Mouse (Mus musculus): Measurements from ENCODE around the gene Myct1. TPM values are rescaled to one million over a fixed set of nuclear protein-coding genes. Genes with fewer than 3 reads are reported as not detected.
A peak's percentile ranks its signal among the peaks of the same experiment; 100 is the strongest.

The Myct1 gene
- total RNA-seq, 2 experiments from 2014 or later = 0.64 to 0.99 TPM

DNA sequence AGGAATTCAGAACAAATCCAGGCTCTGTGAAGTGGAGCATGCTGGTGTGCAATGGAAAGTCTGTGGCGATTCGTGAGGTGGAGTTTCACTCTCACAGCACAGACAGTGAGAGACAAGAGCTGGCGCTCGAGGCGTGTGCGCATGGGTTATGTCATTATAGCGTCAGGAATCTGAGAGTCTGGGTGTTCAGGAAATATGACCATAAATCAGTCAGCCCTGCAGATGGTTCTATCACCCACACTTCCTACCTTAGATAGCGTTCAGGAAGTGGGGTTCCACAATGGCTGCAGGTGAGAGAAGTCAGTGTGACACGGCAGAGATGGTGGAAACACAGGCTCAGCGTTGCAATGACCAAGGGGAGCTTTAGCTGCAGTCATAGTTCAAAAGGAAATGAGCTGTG lies 9.9 kb downstream of the Myct1 start:
- intact Hi-C loops (cut with DNase I) = loop anchor here (2.0 kb wide), 1 partner anchor 185 kb away; no protein-coding TSS in a partner anchor
- DNase-seq (ENCODE audit: extremely low spot score in 1 of 2, low spot score in 2 of 2) = no peak

DNA sequence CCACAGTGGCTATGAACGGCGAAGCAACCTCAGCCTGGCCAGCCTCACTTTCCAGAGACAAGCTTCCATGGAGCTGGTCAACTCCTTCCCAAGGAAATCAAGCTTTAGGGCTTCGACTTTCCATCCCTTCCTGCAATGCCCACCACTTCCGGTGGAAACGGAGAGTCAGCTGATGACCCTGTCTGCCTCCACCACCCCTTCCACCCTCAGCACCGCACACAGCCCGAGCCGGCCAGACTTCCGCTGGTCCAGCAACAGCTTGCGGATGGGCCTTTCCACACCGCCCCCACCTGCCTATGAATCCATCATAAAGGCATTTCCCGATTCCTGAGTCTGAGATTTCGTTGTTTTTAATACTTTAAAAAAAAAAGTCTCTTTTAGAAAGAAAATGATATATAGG lies 10.8 kb downstream of the Myct1 start:
- intact Hi-C loops (cut with DNase I) = no loop called here
- no peak for DNase-seq (ENCODE audit: extremely low spot score in 1 of 2, low spot score in 2 of 2)

DNA sequence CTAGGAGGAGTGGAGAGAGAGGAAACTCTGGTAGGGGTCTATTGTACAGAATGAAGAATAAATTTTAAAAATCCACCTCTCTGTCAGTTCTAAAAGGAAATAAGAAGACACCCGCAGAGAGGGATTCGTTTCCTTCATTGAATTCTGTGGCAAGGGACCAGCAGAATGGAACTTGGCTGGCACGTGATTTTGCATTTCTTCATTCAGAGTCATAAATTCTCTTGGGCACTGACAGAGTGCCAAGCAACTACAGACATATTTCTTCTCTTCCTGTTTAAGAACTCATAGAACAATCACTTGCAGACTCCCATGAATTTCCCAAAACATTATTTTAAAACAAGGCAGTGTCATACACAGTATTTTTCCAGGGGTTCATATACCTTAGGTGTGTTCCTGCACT lies 15.3 kb downstream of the Myct1 start:
- DNase-seq (ENCODE audit: extremely low spot score in 1 of 2, low spot score in 2 of 2) = no peak
- intact Hi-C loops (cut with DNase I) = no loop called here

DNA sequence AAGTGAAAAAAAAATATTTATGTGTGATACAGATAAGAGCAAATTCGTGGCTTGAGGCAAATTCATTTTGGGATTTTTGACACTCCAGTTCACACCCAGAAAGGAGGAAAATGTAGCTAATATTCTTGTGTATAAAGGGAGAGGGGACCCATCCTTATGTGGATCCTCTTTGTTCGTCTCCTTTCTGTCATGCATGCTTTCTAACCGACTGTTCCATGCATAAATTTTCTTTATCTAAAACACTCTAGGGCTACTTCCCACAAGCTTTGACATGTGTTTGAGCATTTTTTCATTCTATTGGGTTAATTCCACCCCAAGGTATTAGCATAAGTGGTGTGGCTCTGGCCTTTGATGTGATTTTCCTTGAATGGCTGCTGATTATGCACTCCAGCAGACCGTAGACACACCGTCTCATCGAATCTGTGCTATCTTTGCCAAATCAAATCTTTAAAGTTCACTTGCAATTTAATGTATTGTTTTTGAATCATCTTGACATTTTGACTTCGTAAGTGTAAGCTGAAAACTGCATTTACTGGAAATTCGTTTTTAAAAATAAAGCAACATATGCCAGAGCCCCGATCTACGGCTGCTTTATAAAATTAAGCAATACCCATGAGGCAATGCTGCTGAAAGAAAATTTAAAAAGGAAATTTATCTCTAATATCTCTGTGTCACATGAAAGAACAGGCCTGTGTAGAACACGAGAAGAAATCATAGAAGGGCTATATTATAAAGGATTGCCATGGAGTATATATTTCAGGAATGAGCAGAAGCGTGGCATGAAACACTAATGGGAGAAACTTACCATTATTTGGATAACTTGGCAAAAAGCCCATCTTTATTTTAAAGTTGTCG lies 21.8 kb downstream of the Myct1 start:
- DNase-seq (ENCODE audit: extremely low spot score in 1 of 2, low spot score in 2 of 2) = no peak
- intact Hi-C loops (cut with DNase I) = no loop called here

DNA sequence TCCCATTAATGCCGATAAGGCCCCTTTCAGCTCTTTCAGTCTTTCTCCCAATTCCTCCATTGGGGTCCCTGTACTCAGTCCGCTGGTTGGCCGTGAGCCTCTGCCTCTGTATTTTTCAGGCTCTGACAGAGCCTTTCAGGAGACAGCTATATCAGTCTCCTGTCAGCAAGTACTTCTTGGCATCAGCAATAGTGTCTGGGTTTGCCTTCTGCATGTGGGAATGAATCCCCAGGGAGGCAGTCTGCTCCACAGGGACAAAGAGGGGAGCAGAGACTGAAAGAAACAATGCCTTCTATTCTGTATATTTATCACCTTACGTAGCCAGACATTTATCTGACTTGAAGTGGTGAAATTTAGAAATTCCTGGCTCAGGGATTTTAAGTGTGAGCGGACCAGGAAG lies 32.7 kb downstream of the Myct1 start:
- DNase-seq (ENCODE audit: extremely low spot score in 1 of 2, low spot score in 2 of 2) = no peak
- intact Hi-C loops (cut with DNase I) = no loop called here

DNA sequence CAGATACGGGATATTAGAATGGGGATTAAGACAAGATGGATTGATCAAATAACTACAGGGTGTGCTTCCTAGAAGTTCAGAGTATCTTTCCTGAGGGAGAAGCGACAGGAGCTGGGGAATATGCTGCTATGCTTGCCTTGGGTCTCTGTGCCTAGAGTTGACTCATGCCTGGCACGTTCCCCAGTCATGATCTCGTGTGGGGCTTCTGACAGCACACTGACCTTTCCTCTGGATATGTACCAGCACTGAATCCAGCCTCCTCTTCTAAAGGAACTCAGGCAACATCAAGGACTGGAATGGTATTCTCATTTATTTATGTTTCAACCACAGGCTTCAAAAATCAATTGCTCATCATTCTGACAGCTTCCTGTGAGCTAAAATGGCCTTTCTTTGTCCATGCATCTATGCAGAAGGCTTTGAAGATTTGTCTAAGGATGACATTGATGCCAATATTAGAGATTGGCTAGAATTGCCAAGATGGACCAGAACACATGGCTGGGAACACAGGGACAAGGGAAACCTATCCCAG lies 40.2 kb downstream of the Myct1 start:
- no peak for DNase-seq (ENCODE audit: extremely low spot score in 1 of 2, low spot score in 2 of 2)
- intact Hi-C loops (cut with DNase I) = loop anchor here (5.0 kb wide), 1 partner anchor 36 kb away; no protein-coding TSS in a partner anchor

DNA sequence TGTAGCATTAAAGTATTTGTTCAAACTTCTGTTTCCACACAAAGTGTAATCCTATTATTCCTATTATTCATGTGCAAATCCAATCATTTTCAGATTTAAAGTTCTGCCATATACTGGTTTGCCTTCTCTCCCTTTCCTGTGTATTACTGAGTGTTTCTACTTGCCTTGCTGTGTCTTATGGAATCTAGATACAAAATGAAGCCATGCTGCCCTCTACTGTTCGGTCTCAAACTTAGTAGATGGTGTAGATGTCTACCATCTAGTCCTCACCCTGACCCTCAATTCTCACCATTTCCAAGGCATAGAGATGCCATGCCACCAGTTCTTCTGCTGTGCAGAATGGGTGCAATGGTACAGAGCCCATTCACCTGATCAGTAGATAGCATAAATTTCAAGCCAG lies 40.8 kb downstream of the Myct1 start:
- intact Hi-C loops (cut with DNase I) = loop anchor here (5.0 kb wide), 1 partner anchor 37 kb away; no protein-coding TSS in a partner anchor
- DNase-seq (ENCODE audit: extremely low spot score in 1 of 2, low spot score in 2 of 2) = peak; percentile 33 to 34

DNA sequence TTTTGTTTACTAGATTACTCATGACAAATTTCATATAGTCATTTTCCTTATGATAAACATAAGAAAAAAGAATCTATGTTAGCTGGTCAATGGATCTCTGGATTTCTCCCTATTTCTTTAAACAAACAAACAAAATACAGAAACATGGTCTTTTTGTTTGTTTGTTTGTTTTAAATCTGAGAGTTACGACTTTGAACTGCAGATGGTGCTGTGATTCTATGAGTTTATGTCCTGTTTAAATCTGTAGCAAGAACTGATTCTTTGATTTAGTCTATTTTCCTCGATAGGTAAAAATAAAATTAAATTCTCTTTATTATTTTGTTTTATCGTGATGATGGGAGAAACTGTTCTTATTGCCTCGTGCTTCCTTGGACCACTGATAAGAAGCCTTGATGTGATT lies 43.7 kb downstream of the Myct1 start:
- DNase-seq (ENCODE audit: extremely low spot score in 1 of 2, low spot score in 2 of 2) = no peak

DNA sequence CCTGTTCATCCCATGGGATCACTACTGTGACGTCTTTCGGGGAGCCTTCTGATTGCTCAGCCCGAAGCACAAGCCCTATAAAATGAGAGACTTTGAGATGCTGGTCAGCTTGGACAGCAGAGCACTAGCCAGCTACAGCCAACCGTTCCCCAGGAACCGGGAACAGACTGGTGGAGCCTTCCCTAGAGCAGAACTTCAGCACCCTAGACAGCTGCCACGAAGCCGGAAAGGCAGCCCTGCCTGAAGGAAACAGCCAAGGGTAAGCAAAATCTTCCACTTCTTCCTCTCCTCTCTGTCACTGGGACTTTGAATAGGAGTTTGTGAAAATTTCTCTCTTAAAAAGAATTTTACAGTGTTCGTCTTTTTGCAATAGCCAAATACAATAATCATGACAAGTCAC lies 45.5 kb downstream of the Myct1 start, which contains the start of gene Vip:
Gene Vip, plus strand, starts transcription at position 107 of the 400 bp plus-strand sequence.
- no peak for DNase-seq (ENCODE audit: extremely low spot score in 1 of 2, low spot score in 2 of 2)
- intact Hi-C loops (cut with DNase I) = loop anchor here (2.0 kb wide), 1 partner anchor 148 kb away; no protein-coding TSS in a partner anchor

More for the DNA sequence above, 43.7 kb downstream of the Myct1 start:
- intact Hi-C loops (cut with DNase I) = no loop called here

Other genes starting within 250 kb of the Myct1 start
- 100 to 1,000 TPM; 142 to 150 TPM for gene Syne1, start 42.3 kb upstream of the Myct1 start, total RNA-seq (2021)
- 10 to 100 TPM; 22.7 to 23.5 TPM for gene Vip, start 45.4 kb downstream of the Myct1 start, total RNA-seq (2021)
- gene Fbxo5, start 211.8 kb downstream of the Myct1 start, total RNA-seq (2021) = 1 to 10 TPM; 1.7 to 2.7 TPM
- gene Mtrf1l, start 230.1 kb downstream of the Myct1 start, total RNA-seq (2021) = 10 to 100 TPM in 1 of 2 experiments, 1 to 10 TPM in 1; 8.1 to 10.8 TPM